ENCODE assay signal across 14 mouse cellular contexts in the genomic region with DNA sequence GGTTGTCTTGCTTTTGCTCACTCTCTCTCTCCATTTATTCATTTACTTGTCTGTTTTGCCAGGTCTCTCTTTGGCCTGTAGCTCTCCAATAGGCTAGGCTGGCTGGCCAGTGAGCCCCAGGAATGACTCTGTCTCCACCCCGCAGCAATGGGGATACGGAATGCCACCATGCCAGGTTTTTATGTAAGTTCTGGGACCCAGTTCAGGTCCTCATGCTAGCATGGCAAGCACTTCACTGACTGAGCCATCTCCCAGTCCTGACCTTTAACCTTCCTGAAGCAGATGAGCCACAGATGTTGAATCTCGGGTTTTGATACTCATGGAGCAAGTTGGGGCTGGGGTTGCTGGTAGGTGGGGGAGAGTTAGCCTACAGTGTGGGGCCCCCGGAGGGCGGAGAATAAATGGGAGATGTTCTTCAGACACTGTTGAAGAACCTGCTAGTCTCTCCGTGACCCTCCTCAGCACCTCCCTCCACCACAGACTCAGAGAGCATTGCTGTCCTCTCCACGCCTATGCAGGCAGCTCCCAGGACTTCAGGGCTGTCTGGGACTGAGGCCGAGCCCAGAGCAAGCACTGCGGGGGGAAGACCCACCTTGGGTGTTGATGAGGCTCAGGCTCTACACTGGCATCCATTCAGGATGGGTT.
DNase-seq lines count a peak whose midpoint lies in the region; ATAC-seq and TF ChIP-seq lines count a peak whose summit lies in the region.
"Had no signal": no experiment of that assay in that cellular context is flagged by ENCODE, and none has a peak within 500 bp of the region (broad histone marks: within the 10 kb centered on the region; RNA-seq: fewer than 3 reads in every experiment).

No protein-coding gene starts in this region.

- 79% methylated on average over 9 of the region's 9 CpGs for WGBS in liver, postnatal 0 days (ENCODE audit: insufficient replicate concordance)
- 69% methylated on average over 9 of the region's 9 CpGs for WGBS in liver, embryonic 12.5 days (ENCODE audit: insufficient replicate concordance)
- WGBS in embryonic facial prominence, embryonic 10.5 days, result 84% methylated on average over 9 of the region's 9 CpGs
- 71% methylated on average over 9 of the region's 9 CpGs for WGBS in limb, embryonic 15.5 days

- TF ChIP-seq EP300 in liver, postnatal 0 days (IDR thresholded peaks at IDR 0.05; ENCODE audit: low read depth), result no peak

- no peak for TF ChIP-seq CTCF in liver, postnatal 0 days (IDR thresholded peaks at IDR 0.05; ENCODE audit: low read depth)

- peak; percentile 56 for DNase-seq in gastrocnemius, postnatal 25 days
- no peak for DNase-seq in gastrocnemius, adult 8-10 months (ENCODE audit: low spot score in 2 of 2)
- no peak for DNase-seq in liver, postnatal 0 days
- DNase-seq in embryonic facial prominence, embryonic 10.5 days (ENCODE audit: low spot score), result no peak
- DNase-seq in cerebellum, postnatal 36 days, result no peak
- no peak for DNase-seq in spleen, postnatal 14 days (ENCODE audit: low spot score in 2 of 2)
- DNase-seq: B cell, adult 2 months; retina, postnatal 1 day; thymus, postnatal 14 days had no signal

- H3K4me1 ChIP-seq in liver, postnatal 0 days (ENCODE audit: insufficient read depth), result peaks cover 18% of the 10 kb centered on the region
- H3K4me1 ChIP-seq in liver, embryonic 12.5 days, result no peaks in the 10 kb centered on the region
- H3K4me1 ChIP-seq in embryonic facial prominence, embryonic 10.5 days, result peaks cover 33% of the 10 kb centered on the region
- peaks cover 22% of the 10 kb centered on the region for H3K4me1 ChIP-seq in limb, embryonic 15.5 days

- H3K27me3 ChIP-seq in liver, postnatal 0 days (ENCODE audit: insufficient read depth, low read length), result no peaks in the 10 kb centered on the region
- H3K27me3 ChIP-seq in liver, embryonic 12.5 days (replicated peaks), result peaks cover 5% of the 10 kb centered on the region; the same call in 1 of the 2 replicates
- H3K27me3 ChIP-seq in embryonic facial prominence, embryonic 10.5 days (replicated peaks; ENCODE audit: low read depth, poor library complexity, severe bottlenecking), result no peaks in the 10 kb centered on the region
- H3K27me3 ChIP-seq in limb, embryonic 15.5 days, result no peaks in the 10 kb centered on the region

- H3K4me3 ChIP-seq in liver, postnatal 0 days (ENCODE audit: low read depth, low read length), result no peak overlapping the region
- no peak overlapping the region for H3K4me3 ChIP-seq in liver, embryonic 12.5 days
- no peak overlapping the region for H3K4me3 ChIP-seq in embryonic facial prominence, embryonic 10.5 days
- H3K4me3 ChIP-seq in limb, embryonic 15.5 days, result no peak overlapping the region

- no peak overlapping the region for H3K4me2 ChIP-seq in liver, postnatal 0 days (ENCODE audit: low read depth, low read length)
- no peak overlapping the region for H3K4me2 ChIP-seq in liver, embryonic 12.5 days
- no peak overlapping the region for H3K4me2 ChIP-seq in limb, embryonic 15.5 days

- H3K36me3 ChIP-seq in liver, postnatal 0 days (replicated peaks; ENCODE audit: insufficient read depth, low read length), result no peaks in the 10 kb centered on the region
- no peaks in the 10 kb centered on the region for H3K36me3 ChIP-seq in liver, embryonic 12.5 days
- no peaks in the 10 kb centered on the region for H3K36me3 ChIP-seq in embryonic facial prominence, embryonic 10.5 days (replicated peaks)
- no peaks in the 10 kb centered on the region for H3K36me3 ChIP-seq in limb, embryonic 15.5 days
- H3K36me3 ChIP-seq: G1E had no signal

- H3K27ac ChIP-seq in liver, postnatal 0 days (ENCODE audit: low read depth), result no peak overlapping the region
- H3K27ac ChIP-seq in liver, embryonic 12.5 days, result no peak overlapping the region
- peak overlapping the region; percentile 7; the same call in 1 of the 2 replicates for H3K27ac ChIP-seq in embryonic facial prominence, embryonic 10.5 days (replicated peaks)
- H3K27ac ChIP-seq in limb, embryonic 15.5 days, result peak overlapping the region; percentile 62
- H3K27ac ChIP-seq: kidney, postnatal 0 days had no signal

- ATAC-seq in liver, postnatal 0 days, result peak; percentile 3; the same call in 1 of the 2 replicates
- no peak for ATAC-seq in liver, embryonic 12.5 days
- ATAC-seq in limb, embryonic 15.5 days (ENCODE audit: insufficient number of reproducible peaks, low FRiP score, low TSS enrichment, low read depth), result peak; percentile 22; the same call in 1 of the 2 replicates
- ATAC-seq: midbrain, embryonic 16.5 days had no signal

- H3K9ac ChIP-seq in liver, postnatal 0 days (replicated peaks), result no peak overlapping the region
- H3K9ac ChIP-seq in liver, embryonic 12.5 days, result no peak overlapping the region
- H3K9ac ChIP-seq in limb, embryonic 15.5 days, result no peak overlapping the region

- H3K9me3 ChIP-seq in liver, postnatal 0 days (ENCODE audit: low read length), result peaks cover 2% of the 10 kb centered on the region; the same call in 1 of the 2 replicates
- H3K9me3 ChIP-seq in liver, embryonic 12.5 days (replicated peaks), result no peaks in the 10 kb centered on the region
- H3K9me3 ChIP-seq in embryonic facial prominence, embryonic 10.5 days, result no peaks in the 10 kb centered on the region; the same call in 1 of the 2 replicates
- no peaks in the 10 kb centered on the region for H3K9me3 ChIP-seq in limb, embryonic 15.5 days
- H3K9me3 ChIP-seq: G1E had no signal

Comparison
In these comparisons a context has a peak if more than half of its experiments do, and no peak if none do; other contexts are left out.
1. H3K27ac ChIP-seq: peak in embryonic facial prominence, embryonic 10.5 days (single experiment) and limb, embryonic 15.5 days (single experiment); none in liver, postnatal 0 days (single experiment) and liver, embryonic 12.5 days (single experiment).